Mouse (Mus musculus) A20 (cell line): ENCODE results near the gene Pcsk7.

Source experiments
- DNase-seq: peaks from one replicate; pipeline ENCODE4 v3.0.0-alpha.2; 2011; ENCODE audit warnings: low read depth, low spot score

The Pcsk7 gene

DNA sequence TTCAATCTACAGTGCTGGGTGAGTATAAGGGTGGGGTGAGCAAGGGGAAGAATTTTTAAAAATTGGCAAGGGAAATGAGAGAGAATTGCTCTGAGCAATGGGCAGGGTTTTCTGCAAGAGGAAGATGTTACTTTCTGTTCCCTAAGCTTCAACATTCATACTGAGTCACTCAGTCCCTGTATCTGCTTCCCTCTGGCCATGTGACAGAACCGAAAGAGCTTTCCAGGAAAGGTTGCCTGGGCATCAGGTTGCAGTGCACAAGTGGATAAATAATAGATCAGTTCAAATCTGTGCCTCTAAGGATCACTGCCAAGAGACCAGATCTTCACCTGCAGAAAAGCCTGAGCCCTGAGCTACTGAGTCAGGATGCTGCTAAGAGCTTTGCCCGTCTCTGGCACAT, 55.6 kb downstream of the Pcsk7 start:
- DNase-seq: peak; percentile 77

DNA sequence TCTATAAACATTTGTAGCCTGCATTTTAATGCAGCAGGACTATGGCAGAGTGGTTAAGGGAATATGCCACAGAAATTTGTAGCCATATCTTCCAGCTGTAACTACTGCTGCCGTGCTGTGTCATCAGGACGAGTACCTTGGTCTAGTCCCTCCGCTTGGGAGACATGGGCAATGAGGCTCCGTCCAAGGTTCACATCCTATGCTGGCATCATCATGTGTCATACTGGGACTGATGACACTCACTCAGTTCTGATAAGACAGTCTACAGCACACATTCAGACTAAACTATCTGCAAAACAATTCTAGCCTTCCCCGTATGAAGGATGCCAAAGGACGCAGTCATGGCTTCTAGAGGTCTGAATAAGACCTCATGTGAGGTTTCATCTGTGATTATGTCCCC, 57.3 kb downstream of the Pcsk7 start:
- DNase-seq: no peak

DNA sequence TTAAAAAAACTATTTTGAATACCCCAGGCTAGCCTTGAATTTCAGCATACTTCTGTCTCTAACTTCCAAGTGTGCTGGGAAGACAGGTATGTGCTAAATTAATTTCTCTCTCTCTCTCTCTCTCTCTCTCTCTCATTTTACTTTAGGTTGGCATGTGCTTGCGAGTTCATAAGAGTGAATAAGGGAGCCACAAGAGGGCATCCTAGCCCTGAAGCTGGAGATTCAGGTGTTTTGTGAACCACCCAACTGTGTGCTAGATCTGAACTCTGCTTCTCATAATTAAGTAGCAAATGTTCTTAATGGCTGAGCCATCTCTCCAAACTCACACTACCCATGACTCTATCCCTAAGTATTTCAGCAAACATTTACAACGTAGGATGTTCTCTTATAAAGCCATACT, 70.6 kb downstream of the Pcsk7 start:
- DNase-seq: peak; percentile 45
